Mouse (Mus musculus) layer of hippocampus, postnatal 14 days (tissue): ENCODE results near the gene Plekho2. TPM values are rescaled to one million over a fixed set of nuclear protein-coding genes. Genes with fewer than 3 reads are reported as not detected.

ENCODE experiments used
- DNase-seq, 2 experiments: peaks; one replicate each; pipeline ENCODE4 v3.0.0; 2021 to 2022; ENCODE audit warnings: low spot score in 2 of 2, mixed read lengths in 1 of 2
- total RNA-seq, 2 experiments: library from RNA; stranded (reverse); gene quantifications; 2 replicates each; pipeline ENCODE4 v1.2.3; 2021

The Plekho2 gene
- total RNA-seq, 2 experiments from 2014 or later = 7.5 to 9.4 TPM

DNA sequence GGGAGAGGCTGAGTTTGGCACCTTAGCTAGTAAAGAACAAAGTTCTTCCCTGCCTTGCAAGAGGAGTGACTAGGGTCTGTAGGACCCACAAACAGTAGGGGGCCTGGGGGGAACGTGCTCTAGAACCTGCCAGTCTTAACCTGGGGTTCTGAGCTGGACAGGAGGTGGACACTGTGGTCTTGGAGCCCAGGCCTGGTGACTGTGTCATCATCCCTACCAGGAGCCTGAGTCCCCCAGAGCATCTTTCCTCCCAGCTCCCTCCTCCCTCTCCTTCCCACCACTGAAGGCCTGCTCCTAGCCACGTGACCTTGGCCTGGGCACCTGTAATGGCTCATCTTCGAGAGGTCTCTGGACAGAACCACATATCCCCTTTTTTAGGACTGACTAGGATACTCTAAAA lies 45.7 kb downstream of the Plekho2 start:
- DNase-seq = no peak

DNA sequence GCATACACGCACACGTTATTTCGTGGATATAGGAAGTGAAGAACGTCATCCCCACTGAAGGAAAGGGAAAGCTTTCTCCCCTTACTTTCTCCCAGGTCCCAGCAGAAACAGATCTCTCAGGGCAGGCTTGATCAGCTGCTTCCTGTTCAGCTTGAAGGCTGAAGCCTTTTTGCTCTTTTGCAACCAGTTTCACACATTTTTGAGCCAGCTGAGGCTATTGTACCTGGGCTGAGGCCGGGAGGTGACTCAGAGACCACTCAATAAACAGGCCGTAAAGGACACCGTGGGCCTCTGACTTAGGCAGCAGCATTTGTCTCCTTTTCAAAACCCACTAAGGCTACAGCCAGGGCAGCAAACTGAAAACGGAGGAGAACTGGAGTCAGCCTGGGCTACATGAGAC lies 46.9 kb downstream of the Plekho2 start:
- DNase-seq = no peak

DNA sequence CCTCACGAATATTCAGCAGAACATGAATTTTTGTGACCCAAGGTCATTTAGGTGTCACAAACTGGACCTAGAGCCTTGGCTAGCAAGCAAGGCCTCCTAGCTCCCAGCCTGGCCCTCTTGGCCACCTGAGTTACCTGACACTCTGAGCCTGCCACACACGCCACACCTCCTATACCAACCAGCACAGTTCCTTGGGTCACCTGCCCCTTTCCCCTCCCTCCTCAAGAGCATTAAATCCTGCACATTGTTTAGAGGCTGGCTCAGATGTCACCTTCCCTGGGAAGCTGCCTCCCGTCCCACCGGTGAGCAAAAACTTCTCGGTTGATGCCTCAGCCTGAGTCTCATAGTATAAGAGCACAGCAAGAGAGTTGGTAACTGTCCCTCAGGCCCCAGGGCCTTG lies 48.6 kb downstream of the Plekho2 start:
- no peak for DNase-seq

DNA sequence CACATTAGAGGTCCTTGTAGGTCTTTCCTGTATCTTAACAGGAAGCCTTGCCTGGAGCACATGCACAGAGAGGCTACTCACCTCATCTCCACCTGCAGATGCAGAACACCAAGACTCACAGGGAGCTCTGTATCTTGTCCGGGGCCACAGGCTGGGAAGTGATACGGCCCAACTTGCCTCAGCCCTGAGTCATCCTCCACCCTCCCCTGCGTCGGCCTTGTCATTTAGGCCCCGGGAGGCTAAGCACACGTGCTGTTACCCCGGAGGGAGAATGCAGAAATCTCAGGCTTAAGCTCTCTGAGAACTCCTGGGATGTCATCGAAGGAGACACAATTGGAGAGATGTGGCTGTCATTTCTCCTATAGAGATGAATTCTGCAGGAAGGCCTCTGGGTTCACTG lies 50.2 kb downstream of the Plekho2 start:
- no peak for DNase-seq

DNA sequence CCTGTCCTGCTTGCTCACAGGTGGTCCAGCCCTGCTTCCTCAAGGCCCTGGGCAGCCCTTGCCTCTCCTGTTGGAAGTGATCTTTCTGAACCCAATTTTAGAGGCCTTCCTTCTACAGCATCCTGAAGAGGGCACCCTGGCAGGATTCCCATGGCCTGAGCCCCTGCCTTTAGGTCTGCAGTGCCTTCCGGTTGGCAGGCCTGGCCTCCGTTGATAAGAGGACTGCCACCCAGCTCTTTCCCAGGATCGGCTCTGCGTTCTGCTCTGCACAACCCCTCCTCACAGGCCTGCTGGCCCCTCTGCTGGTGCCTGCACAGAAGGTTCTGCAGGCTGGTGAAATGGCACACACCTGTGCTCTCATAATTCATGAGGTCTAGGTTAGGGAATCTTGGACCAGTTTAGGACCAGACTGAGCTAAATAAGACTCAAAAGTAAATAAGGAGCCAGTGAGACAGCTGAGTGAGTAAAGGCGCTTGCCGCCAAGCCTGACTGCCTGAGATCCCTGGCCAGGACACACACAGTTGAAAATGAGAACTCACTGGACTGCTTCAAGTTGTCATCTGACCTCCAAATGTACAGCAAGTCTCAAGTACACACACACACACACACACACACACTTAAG lies 51.3 kb downstream of the Plekho2 start:
- no peak for DNase-seq

DNA sequence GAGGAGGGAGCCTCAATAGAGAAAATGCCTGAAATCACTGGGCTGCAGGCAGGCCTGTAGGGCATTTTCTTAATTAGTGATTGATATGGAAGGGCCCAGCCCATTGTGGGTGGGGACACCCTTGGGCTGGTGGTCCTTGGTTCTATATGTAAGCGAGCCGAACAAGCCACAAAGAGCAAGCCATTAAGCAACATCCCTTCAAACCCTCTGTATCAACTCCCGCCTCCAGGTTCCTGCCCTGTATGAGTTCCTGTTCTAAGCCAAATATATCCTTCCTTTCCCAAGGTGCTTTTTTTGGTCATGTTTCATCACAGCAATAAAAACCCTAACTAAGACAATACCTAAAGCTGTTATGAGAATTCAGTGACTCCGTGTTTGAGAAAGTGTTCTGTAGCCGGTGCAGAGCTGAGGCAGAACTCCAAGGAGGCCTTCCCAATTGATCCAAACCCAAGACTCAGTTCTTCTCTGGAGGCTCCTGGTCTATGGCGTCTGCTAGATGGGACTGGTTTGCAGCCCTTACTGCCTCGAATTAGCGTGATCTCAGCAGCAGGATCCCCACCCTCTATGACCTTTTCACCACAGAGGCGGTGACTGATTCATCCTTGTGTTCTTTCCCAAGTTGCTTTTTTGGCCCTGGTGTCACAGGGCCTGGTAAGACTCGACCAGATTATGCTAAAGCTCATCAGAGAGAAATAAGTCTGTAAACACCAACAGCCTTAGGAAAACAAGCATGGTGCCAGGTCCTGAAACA lies 54.2 kb downstream of the Plekho2 start:
- DNase-seq = no peak

DNA sequence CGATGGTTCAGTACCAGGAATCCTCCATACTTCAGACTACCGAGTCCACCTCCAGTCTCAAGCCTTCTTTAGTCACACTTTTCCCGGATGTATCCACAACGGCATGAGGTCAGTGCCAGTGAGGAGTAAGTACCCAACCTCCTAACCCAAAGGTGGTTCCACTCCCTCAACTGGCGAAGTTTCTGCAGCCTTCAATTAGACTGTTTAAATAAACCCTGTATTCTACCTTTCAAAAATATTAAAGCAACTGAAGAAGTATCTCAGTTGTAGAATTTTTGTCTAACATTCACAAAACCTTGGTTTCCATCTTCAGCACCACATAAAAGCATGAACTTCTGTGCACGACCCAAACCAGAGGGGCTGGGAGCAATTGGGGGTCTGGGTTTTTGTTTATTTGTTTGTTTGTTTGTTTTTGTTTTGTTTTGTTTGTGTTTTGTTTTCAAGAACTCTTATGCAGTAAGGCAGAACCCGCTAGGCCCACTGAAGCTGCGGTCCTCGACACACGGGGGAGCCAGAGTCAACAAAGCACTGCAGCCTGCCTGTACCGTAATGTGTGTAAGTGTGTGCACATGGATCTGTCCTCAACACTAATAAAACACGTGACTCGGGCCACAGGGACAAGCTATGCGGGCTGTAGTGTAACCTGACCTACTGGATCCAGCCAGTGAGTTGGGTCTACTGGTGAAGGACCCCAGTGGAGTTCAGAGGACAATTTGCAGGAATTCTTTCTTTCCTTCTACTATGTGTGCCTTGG lies 56.1 kb downstream of the Plekho2 start:
- peak; percentile 83 to 88 for DNase-seq

DNA sequence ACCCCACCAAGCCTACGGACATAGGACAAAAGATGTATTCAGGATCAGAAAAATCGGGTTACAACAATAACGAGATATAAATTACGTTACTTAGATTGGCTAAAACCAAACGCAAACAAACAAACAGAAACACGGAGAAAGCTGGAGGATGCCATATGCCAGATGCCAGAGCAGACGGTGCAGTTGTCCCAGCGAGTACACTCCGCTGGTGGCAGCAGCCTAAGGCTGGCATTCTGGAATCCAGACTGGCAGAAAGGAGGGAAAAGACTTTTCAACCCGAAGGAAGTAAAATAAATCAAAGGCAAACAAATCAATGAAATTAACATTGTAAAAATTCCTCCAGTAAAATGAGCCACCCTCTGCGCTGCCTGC lies 59.3 kb downstream of the Plekho2 start:
- DNase-seq = peak; percentile 36 to 41

DNA sequence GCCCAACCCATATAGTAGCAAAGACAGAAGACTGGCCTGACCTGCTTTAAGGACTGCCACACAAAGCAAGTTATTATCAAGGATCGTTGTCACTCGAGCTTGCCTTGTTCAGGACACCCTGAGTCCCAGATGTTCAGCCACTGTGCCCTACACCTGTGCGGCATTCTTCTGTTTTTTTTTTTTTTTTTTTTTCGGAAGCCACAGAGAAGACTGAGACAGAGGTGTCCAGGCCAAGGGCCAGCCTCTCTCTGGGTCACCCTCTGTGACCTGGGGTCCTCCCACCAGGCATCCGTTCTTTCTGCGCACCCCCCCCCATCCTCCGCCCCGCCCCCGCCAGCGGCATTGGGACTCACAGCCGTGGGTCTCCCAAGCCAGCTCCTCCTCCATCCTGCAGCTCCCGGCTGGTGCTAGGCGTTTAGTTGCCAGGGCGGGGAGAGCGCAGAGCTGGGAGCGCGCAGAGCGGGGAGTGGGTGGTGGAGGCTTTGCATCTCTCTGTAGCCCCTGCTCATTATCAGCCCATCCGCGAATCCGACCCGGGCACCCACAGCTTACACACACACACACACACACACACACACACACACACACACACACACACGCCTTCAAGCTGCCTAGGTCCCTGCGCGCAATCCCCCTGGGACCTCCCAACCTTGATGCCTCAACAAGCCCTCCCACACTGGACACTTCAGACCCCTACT lies 59.9 kb downstream of the Plekho2 start, which contains the start of gene Ankdd1a:
TSS of gene Ankdd1a (minus strand) at position 387 of the 698 bp plus-strand sequence.
- DNase-seq = peak; percentile 71 to 72

DNA sequence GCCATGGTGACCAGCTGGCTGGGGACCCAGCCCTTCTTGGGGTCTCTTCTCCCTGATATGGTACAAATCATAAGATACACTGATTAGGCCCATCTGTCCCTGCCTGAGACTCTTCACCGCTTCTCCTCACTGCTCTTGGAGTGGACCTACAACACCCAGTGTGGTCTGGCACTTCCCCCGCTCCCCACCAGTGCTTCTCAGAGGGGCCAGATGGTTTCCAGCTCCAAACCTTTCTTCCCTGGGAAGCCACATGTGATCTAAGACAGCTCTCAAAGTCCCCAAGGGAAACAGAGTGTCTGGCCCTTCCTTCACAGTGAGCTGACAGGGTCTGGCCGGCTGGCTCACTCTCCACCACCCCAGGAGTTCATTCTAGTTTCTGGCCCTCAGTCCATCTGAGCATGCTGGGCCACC lies 65.0 kb downstream of the Plekho2 start:
- DNase-seq = no peak

DNA sequence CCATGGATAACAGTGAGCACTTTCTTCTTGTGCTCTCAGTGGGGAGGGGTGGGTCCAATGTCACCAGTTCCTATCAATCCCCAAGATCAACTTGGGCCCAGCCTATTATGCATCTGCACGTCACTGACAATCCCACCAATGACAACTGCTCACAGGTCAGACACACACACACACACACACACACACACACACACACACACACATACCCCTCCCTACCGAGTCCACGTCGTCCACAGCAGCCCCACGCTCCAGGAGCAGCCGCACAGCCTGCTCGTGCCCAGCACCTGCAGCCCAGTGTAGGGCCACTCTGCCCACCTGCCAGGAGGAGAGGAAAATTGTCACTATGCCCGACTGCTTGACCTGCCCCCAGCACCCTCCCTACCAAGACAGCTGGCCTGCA lies 65.4 kb downstream of the Plekho2 start:
- DNase-seq = no peak

DNA sequence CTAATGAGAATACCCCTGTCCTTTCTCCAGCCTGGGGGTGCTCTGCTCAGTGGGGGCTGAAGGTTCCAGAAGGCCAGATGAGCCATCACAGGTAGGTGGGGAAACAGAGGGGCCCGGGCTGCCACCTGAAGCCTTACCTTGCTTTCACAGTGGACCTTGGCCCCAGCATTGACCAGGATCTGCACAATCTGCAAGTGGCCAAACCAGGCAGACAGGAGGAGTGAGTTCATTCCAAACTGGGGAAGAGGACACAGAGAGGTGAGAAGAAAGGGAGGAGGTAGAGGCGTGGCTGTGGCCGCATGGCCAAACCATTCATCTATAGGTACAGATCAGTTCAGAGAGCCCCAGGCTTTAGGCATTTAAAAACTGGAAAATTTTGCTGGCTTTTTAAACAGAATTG lies 67.3 kb downstream of the Plekho2 start:
- no peak for DNase-seq

DNA sequence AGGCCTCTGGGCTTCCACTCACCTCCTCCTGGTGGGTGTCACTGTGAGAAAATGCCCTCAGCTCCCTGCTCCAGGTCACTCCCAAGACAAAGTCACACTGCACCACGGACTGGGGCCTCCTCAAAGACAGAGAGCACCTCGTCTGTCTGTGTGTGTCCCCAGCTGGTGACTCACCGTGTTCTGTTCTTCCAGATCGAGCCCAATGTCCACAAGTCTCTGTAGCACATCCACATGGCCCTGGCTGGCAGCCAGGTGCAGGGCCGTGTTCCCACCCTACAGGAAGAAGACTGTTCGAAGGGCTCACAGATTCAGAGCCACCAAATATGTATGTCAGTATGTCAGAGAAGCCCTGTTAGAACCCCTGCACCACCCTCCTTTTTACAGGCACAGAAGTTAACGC lies 71.4 kb downstream of the Plekho2 start:
- DNase-seq = no peak

DNA sequence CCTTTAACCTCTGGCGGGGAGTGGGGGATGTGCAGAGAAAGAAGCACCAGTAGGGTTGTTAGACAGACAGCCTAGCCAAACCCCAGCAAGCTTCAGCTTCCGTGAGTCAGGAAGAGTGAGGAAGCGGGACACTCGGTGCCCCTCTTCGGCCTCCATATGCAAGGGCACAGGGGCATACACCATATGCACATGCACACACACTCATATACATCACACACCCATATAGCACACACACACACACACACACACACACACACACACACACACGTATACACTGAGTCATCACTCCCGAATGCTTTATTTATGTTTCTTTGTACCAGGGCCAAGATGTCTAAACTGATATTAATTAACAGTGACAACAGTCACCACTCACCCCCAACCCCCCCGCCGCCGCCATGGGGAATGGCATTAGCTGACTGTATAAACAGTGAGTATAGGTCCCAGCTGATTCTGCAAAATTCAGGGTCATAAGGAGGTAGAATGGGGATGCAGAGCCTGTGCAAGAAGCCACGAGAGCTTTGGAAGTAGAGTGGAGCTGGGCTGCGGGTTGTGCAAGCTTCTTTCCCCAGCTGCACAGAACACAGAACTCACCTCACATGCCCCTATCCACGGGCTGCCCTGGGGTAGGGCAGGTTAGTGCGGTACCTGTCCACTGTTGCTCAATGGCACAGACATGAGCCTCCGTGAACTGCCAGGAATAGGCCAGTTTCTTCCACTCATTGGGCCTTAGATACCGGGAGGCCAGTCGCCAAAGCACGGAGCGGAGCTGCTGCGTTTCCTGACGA lies 76.9 kb downstream of the Plekho2 start:
- no peak for DNase-seq

Other genes with a start within 250 kb of the Plekho2 start
- gene Pdcd7, start 233.9 kb downstream of the Plekho2 start, total RNA-seq = 10 to 100 TPM; 22.4 to 27.2 TPM
- gene Ubap1l, start 219.0 kb downstream of the Plekho2 start, total RNA-seq = 1 to 10 TPM; 3.8 to 6.5 TPM
- under 1 TPM; 0.21 to 0.25 TPM for gene Kbtbd13, start 188.4 kb downstream of the Plekho2 start, total RNA-seq
- 1 to 10 TPM; 3.6 to 4.8 TPM for gene Rasl12, start 181.5 kb downstream of the Plekho2 start, total RNA-seq
- gene Slc51b, start 157.1 kb downstream of the Plekho2 start, total RNA-seq = not detected
- gene Mtfmt, start 144.3 kb downstream of the Plekho2 start, total RNA-seq = 10 to 100 TPM; 18.4 to 18.8 TPM
- 10 to 100 TPM; 25.4 to 27.1 TPM for gene Spg21, start 119.1 kb downstream of the Plekho2 start, total RNA-seq
- gene Ankdd1a, start 59.8 kb downstream of the Plekho2 start, total RNA-seq = 1 to 10 TPM; 1.7 to 1.9 TPM
- gene Pif1, start 7.1 kb upstream of the Plekho2 start, total RNA-seq = under 1 TPM; 0.67 to 0.69 TPM
- 1 to 10 TPM; 2.1 to 2.3 TPM for gene Rbpms2, start 49.6 kb upstream of the Plekho2 start, total RNA-seq
- 100 to 1,000 TPM; 213 to 221 TPM for gene Oaz2, start 88.0 kb upstream of the Plekho2 start, total RNA-seq
- 10 to 100 TPM; 44.8 to 48.6 TPM for gene Zfp609, start 247.5 kb upstream of the Plekho2 start, total RNA-seq